Mouse (Mus musculus): Measurements from ENCODE around the gene Nup93. TPM values are rescaled to one million over a fixed set of nuclear protein-coding genes. Genes with fewer than 3 reads are reported as not detected.

Gene Nup93
- polyA plus RNA-seq, 1 experiment from 2014 or later: 54.0 TPM

GRCm38 (mm10) chr8:94185791-94186190 lies 28.6 kb upstream of the Nup93 start:
- in situ Hi-C loops (cut with MboI; ENCODE audit: low pct_unique_long_range_greater_than_20kb): no loop called here
- no peaks in the 10 kb centered on the region for H3K27me3 ChIP-seq
- no peak for ATAC-seq
- no peak for TF ChIP-seq CTCF (IDR thresholded peaks at IDR 0.05)
- ChIA-PET POLR2A (no interaction called here), CTCF (interaction anchor here (1.3 to 3.0 kb wide), 3 partner anchors 13 to 129 kb away, joined by 4 to 11 read pairs (median 10); no protein-coding TSS in a partner anchor)
- DNase-seq (ENCODE audit: low read depth, low spot score): no peak

DNA sequence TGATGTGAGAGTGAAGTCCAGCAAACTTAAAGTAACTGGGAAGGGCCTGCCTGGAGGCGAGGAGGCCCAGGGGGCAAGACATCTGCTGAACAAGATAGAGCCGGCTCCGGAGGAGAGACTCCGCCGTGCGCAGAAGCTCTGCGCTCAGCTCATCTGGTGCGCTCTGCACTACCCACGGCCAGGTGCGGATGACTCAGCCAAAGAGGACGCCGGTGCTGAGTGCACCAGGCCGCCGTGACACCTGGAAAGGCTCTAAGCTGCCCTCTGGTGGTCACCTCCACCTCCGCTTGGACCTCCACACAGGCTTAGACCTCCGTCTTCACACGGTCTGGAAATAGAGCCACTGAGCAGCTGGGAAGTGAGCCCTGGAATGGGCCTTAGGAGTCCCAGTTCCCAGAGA lies 27.8 kb upstream of the Nup93 start:
- in situ Hi-C loops (cut with MboI; ENCODE audit: low pct_unique_long_range_greater_than_20kb): no loop called here
- peak; percentile 44 for TF ChIP-seq CTCF (IDR thresholded peaks at IDR 0.05)
- ATAC-seq (no peak), DNase-seq (ENCODE audit: low read depth, low spot score) (no peak)
- CTCF ChIA-PET: interaction anchor here (0.8 to 3.0 kb wide), 5 partner anchors 12 to 129 kb away, joined by 3 to 11 read pairs (median 4); no protein-coding TSS in a partner anchor
- POLR2A ChIA-PET: no interaction called here
- no peaks in the 10 kb centered on the region for H3K27me3 ChIP-seq

GRCm38 (mm10) chr8:94187290-94188002 lies 26.9 kb upstream of the Nup93 start:
- ChIA-PET CTCF (interaction anchor here (0.8 to 3.0 kb wide), 4 partner anchors 11 to 117 kb away, joined by 3 to 11 read pairs (median 6); no protein-coding TSS in a partner anchor), POLR2A (no interaction called here)
- no peak for DNase-seq (ENCODE audit: low read depth, low spot score)
- H3K27me3 ChIP-seq: no peaks in the 10 kb centered on the region
- in situ Hi-C loops (cut with MboI; ENCODE audit: low pct_unique_long_range_greater_than_20kb): no loop called here
- TF ChIP-seq CTCF (IDR thresholded peaks at IDR 0.05): no peak
- ATAC-seq: no peak

DNA sequence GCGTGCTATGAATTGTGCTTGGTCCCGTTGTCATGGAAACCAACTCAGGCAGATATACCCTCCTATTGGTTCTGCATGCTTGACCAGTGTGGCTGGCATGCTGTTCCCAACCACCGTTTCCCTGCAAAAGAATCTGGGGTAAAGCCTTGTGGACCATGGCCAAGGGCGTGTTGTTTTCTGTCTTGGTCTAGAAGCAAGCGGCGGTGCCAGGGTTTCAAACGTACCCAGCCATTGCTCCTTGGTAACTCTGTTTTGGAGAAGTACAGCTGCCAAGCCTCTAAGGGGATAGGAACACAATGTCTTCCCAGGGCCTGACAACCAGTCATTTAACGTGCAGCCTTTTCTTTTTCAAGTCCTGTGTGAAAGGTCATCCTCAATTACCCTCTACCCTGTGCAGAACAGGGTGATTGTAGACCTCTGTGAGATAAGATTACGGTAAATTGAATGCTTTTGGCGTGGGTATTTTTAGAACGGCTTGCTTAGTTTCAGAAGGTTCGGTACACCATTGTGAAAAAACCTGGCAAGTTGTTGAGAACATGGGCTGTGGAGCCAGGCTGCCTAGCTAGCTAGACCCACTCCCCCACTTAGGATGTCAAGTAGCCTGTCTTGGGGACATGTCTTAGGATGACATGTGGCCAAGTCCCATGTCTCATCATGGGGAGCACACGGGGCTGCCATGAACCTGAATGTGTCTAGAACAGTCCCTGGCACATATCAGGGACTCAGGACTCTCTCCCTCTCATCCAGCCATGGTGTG lies 24.9 kb upstream of the Nup93 start:
- ATAC-seq (no peak), DNase-seq (ENCODE audit: low read depth, low spot score) (no peak)
- ChIA-PET CTCF (interaction anchor here (2.4 kb wide), 1 partner anchor 10 kb away, joined by 8 read pairs; no protein-coding TSS in a partner anchor), POLR2A (no interaction called here)
- H3K27me3 ChIP-seq: no peaks in the 10 kb centered on the region
- no peak for TF ChIP-seq CTCF (IDR thresholded peaks at IDR 0.05)
- in situ Hi-C loops (cut with MboI; ENCODE audit: low pct_unique_long_range_greater_than_20kb): no loop called here

DNA sequence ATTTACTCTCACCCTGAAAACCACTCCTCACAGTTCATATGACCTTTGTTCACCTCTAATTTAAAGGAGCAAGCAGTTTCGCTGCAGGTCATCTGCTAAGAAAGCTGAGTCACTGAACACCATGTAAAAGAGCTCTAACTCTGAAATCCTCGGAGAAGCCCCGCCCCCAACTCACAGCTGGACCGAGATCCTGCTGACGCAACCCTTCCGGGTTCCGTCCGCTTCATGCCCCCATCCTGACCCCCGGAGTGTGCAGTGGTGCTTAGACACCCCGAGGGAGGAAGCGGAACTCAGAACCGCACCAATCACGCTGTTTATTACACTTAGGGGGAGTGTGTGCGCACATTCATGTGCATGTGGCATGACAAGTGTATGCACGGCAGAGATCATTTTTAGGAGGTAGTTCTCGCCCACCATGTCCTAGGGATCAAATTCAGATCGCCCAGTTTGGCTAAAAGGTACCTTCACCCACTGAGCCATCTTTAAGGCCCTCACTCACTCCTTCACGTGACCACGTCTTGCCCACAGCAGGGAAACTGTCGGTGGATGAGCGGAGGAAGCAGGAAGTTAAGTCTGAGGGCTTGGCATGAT lies 23.2 kb upstream of the Nup93 start:
- ATAC-seq (no peak), DNase-seq (ENCODE audit: low read depth, low spot score) (no peak)
- ChIA-PET POLR2A (no interaction called here), CTCF (interaction anchor here (1.2 to 2.4 kb wide), 3 partner anchors 8 to 18 kb away, joined by 4 to 8 read pairs (median 4); no protein-coding TSS in a partner anchor)
- no peak for TF ChIP-seq CTCF (IDR thresholded peaks at IDR 0.05)
- H3K27me3 ChIP-seq: no peaks in the 10 kb centered on the region
- in situ Hi-C loops (cut with MboI; ENCODE audit: low pct_unique_long_range_greater_than_20kb): no loop called here

- no peaks in the 10 kb centered on the region for H3K27me3 ChIP-seq
- ATAC-seq (peak; percentile 15), DNase-seq (ENCODE audit: low read depth, low spot score) (no peak)
- in situ Hi-C loops (cut with MboI; ENCODE audit: low pct_unique_long_range_greater_than_20kb): no loop called here
- no peak for TF ChIP-seq CTCF (IDR thresholded peaks at IDR 0.05)
- ChIA-PET CTCF (interaction anchor here (1.0 to 2.7 kb wide), 3 partner anchors 9 to 26 kb away, joined by 3 to 15 read pairs (median 4); no protein-coding TSS in a partner anchor), POLR2A (no interaction called here)
Observed at GRCm38 (mm10) chr8:94192926-94193325, 21.4 kb upstream of the Nup93 start.

GRCm38 (mm10) chr8:94194591-94195223 lies 19.7 kb upstream of the Nup93 start:
- TF ChIP-seq CTCF (IDR thresholded peaks at IDR 0.05): no peak
- in situ Hi-C loops (cut with MboI; ENCODE audit: low pct_unique_long_range_greater_than_20kb): no loop called here
- ATAC-seq (no peak), DNase-seq (ENCODE audit: low read depth, low spot score) (no peak)
- no peaks in the 10 kb centered on the region for H3K27me3 ChIP-seq
- ChIA-PET POLR2A (interaction anchor here (1.2 to 1.6 kb wide), 2 partner anchors 16 to 23 kb away, joined by 4 read pairs; partner anchors contain the start of gene Mt1), CTCF (interaction anchor here (1.1 to 2.7 kb wide), 2 partner anchors 11 to 28 kb away, joined by 3 to 15 read pairs; no protein-coding TSS in a partner anchor)

DNA sequence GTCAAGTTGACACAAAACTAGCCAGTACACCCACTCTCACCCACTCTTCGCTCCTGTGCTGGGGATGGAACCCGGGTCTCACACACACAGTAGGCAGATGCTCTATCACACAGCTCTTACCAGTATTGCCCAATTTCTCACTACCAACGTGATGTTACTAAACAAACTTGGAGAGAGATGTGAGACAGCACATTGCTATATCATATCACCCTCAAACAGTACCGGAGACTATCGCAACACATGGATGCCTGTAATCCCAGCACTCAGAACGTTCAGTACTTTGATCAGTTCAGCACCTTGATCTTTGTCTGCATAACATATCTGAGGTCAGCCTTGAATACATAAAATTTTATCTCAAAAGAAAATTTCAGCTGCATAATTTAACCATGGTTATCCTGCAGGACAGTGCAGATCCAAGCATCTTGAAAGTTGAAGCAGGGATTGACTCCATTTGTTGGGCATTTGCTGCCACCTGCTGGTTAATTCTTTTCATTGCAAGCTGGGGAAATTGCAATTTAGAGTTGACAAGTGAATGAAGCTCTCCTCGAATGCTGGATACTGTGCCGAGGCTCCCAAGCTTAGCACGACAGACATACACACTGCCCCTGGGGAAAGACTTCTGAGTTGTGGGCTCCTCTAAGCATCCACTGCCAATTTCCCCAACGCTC lies 15.0 kb upstream of the Nup93 start:
- DNase-seq (ENCODE audit: low read depth, low spot score) (no peak), ATAC-seq (peak; percentile 57)
- POLR2A ChIA-PET: interaction anchor here (0.6 to 0.8 kb wide), 2 partner anchors 38 to 101 kb away, joined by 3 to 6 read pairs; partner anchors contain the start of gene Bbs2
- in situ Hi-C loops (cut with MboI; ENCODE audit: low pct_unique_long_range_greater_than_20kb): no loop called here
- TF ChIP-seq CTCF (IDR thresholded peaks at IDR 0.05): peak; percentile 85
- no peaks in the 10 kb centered on the region for H3K27me3 ChIP-seq
- CTCF ChIA-PET: interaction anchor here (0.7 to 3.7 kb wide), 22 partner anchors 9 to 607 kb away, joined by 3 to 69 read pairs (median 7); partner anchors contain the start of genes Bbs2, Mt1 and Nup93

DNA sequence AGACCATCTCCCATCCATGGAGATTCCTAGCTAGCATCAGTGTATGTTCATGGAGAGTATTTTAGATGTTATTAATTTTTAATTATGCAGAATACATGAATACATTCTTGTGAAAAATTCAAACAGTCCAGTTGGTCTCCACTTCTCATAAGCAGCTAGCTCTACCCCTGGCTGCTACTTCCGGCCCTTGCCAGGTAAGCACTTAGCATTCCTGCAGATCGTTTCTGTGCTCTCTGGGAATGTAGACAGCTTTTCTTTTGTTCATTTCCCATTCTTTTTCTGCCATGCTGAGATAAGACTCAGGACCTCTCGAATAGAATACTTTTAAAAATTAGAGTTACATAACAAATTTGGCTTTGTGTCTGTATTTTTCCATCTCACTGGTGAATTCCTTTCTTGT lies 10.3 kb upstream of the Nup93 start:
- no peak for TF ChIP-seq CTCF (IDR thresholded peaks at IDR 0.05)
- H3K27me3 ChIP-seq: no peaks in the 10 kb centered on the region
- DNase-seq (ENCODE audit: low read depth, low spot score): no peak
- POLR2A ChIA-PET: no interaction called here
- in situ Hi-C loops (cut with MboI; ENCODE audit: low pct_unique_long_range_greater_than_20kb): loop anchor here (5.0 kb wide), 3 partner anchors 37 to 607 kb away; no protein-coding TSS in a partner anchor
- no peak for ATAC-seq
- CTCF ChIA-PET: interaction anchor here (3.4 kb wide), 1 partner anchor 38 kb away, joined by 18 read pairs; no protein-coding TSS in a partner anchor
